Mouse (Mus musculus): ENCODE measurements at regions not wholly inside any gene's neighbourhood (a gene's known extent, or its start where the extent isn't known, plus 50 kb on each side); places are given as distances from the start of the nearest gene placed in this dataset.

DNA sequence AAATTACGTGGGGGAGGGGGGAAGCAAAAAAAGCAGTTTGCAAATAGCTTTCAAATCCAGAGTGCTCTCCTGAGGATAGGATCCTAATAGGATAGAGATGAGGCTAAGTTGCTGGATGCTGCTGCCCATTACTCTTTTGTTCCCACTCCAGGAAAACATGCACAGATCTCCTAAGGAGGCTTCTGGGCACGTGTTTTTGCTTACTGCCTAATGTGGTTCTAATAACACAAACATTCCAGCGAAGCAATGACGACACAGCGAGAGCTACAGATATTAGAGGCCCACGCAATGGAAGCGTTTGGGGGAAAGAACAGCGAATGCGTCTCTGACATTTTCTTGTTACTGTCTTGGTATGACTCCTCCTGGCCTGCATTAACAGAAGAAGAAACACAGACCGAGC, 179.0 kb upstream of the Gm765 start:
- no peak for TF ChIP-seq EP300 (IDR thresholded peaks at IDR 0.05)
- TF ChIP-seq CTCF (IDR thresholded peaks at IDR 0.05) = no peak
- ATAC-seq (no peak), DNase-seq (ENCODE audit: low spot score) (no peak)
- Histone ChIP-seq H3K9me3 (ENCODE audit: low read length) (no peaks in the 10 kb centered on the region), H3K4me1 (ENCODE audit: insufficient read depth, low read depth, low read length) (no peaks in the 10 kb centered on the region), H3K27ac (ENCODE audit: low read length) (no peak overlapping the region), H3K27me3 (replicated peaks; ENCODE audit: insufficient read depth, low read length) (no peaks in the 10 kb centered on the region), H3K9ac (replicated peaks; ENCODE audit: low read depth) (no peak overlapping the region), H3K36me3 (ENCODE audit: insufficient read depth, low read length) (no peaks in the 10 kb centered on the region), H3K4me3 (ENCODE audit: low read depth, low read length) (no peak overlapping the region), H3K4me2 (replicated peaks; ENCODE audit: low read depth, low read length) (no peak overlapping the region)
- 78% methylated on average over 10 of the region's 10 CpGs for WGBS

DNA sequence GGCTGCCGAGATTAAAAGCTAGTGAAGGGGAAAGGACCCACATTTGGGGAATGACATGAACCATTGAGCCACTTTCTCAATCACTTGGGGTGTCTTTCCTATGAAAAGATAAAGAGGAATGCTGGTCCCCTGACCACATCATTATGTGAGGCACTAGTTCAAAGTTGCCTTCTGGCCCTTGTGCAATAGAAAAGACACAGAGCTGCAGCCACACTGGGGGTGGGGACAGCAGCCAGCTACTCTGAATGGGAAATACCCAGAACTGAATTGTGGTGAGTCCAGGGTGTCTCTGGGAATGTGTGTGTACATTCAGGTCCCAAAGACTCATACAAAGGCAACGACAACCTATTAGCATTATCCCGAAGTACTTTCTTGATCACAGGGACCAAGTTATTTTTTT, 172.3 kb upstream of the Gm765 start:
- Histone ChIP-seq H3K9me3 (ENCODE audit: low read length) (no peaks in the 10 kb centered on the region), H3K4me3 (ENCODE audit: low read depth, low read length) (no peak overlapping the region), H3K36me3 (ENCODE audit: insufficient read depth, low read length) (no peaks in the 10 kb centered on the region), H3K9ac (replicated peaks; ENCODE audit: low read depth) (no peak overlapping the region), H3K27ac (ENCODE audit: low read length) (no peak overlapping the region), H3K27me3 (replicated peaks; ENCODE audit: insufficient read depth, low read length) (no peaks in the 10 kb centered on the region), H3K4me1 (ENCODE audit: insufficient read depth, low read depth, low read length) (no peaks in the 10 kb centered on the region), H3K4me2 (replicated peaks; ENCODE audit: low read depth, low read length) (no peak overlapping the region)
- TF ChIP-seq EP300 (IDR thresholded peaks at IDR 0.05) (no peak), CTCF (IDR thresholded peaks at IDR 0.05) (no peak)
- ATAC-seq (no peak), DNase-seq (ENCODE audit: low spot score) (no peak)
- 58% methylated on average over 3 of the region's 3 CpGs for WGBS

DNA sequence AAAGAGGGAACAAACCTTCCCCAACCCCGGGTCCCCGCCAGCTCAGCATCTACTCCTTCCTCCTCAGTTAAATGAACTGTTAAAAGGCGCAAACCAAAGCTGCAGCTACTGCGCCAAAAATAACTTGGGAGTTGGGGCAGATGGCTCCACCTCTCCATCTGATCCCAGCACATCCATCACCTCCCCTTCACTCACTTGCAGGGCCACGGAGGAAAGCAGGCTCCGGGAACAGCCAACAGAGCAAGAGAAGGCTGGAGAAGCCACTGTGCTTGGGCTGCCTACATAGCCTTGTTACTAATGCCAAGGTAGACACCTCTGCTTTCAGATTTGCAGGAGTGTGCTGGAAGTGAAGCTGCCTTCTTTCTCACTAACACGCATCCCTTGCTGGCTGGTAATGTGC, 171.8 kb upstream of the Gm765 start:
- DNase-seq (ENCODE audit: low spot score) (peak; percentile 11), ATAC-seq (peak; percentile 26; the same call in 1 of the 2 replicates)
- no peak overlapping the region for H3K27ac ChIP-seq (ENCODE audit: low read length)
- 32% methylated on average over 7 of the region's 7 CpGs for WGBS
- no peak overlapping the region for H3K9ac ChIP-seq (replicated peaks; ENCODE audit: low read depth)
- H3K4me3 ChIP-seq (ENCODE audit: low read depth, low read length) = no peak overlapping the region
- no peaks in the 10 kb centered on the region for H3K27me3 ChIP-seq (replicated peaks; ENCODE audit: insufficient read depth, low read length)
- H3K9me3 ChIP-seq (ENCODE audit: low read length) = no peaks in the 10 kb centered on the region
- H3K36me3 ChIP-seq (ENCODE audit: insufficient read depth, low read length) = no peaks in the 10 kb centered on the region
- H3K4me1 ChIP-seq (ENCODE audit: insufficient read depth, low read depth, low read length) = no peaks in the 10 kb centered on the region
- TF ChIP-seq EP300 (IDR thresholded peaks at IDR 0.05) (no peak), CTCF (IDR thresholded peaks at IDR 0.05) (no peak)
- H3K4me2 ChIP-seq (replicated peaks; ENCODE audit: low read depth, low read length) = 0 out of 2 replicates have a peak overlapping the region, but pooled peaks have one; percentile 8

DNA sequence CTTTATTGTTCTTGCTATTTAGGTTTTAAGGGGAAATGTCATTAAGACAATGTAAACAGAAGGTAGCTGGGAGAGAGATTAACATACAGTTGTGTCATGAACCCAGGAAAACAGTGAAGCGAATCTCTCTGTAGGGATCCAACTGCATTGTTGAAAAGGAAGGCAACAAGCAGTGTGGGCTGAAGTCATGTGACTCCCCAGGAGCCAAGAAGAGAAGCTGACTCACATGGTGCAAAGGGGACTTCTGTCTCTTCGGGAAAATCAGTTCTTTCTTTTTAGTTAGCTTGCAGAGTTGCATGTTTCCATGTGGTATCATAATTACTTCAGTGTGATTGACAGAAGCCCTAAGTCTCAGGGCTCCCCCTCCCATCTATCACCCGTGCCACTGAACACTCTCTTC, 170.7 kb upstream of the Gm765 start:
- ATAC-seq (no peak), DNase-seq (ENCODE audit: low spot score) (no peak)
- Histone ChIP-seq H3K9me3 (ENCODE audit: low read length) (no peaks in the 10 kb centered on the region), H3K27me3 (replicated peaks; ENCODE audit: insufficient read depth, low read length) (no peaks in the 10 kb centered on the region), H3K27ac (ENCODE audit: low read length) (no peak overlapping the region), H3K4me2 (replicated peaks; ENCODE audit: low read depth, low read length) (no peak overlapping the region), H3K4me1 (ENCODE audit: insufficient read depth, low read depth, low read length) (no peaks in the 10 kb centered on the region), H3K36me3 (ENCODE audit: insufficient read depth, low read length) (no peaks in the 10 kb centered on the region), H3K4me3 (ENCODE audit: low read depth, low read length) (no peak overlapping the region), H3K9ac (replicated peaks; ENCODE audit: low read depth) (no peak overlapping the region)
- 31% methylated on average over 3 of the region's 3 CpGs for WGBS
- TF ChIP-seq EP300 (IDR thresholded peaks at IDR 0.05) (no peak), CTCF (IDR thresholded peaks at IDR 0.05) (no peak)

DNA sequence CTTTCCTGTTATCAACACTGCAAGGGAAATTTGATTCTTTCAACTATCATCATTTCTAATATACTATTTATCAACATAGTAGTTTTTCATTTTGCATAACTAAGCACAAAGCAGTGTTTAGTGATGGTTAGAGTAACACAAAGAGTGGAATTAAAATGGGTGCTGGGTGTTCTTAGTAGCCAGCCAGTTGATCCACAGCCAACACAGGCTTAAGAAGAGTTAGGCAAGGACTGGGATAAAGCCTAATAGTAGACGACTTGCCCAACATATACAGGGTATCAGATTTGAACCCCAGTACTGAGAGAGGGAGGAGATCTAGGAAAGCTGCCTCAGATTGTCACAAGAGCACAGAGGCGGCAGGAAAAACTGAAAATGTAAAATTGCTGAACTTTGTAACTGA, 160.2 kb upstream of the Gm765 start:
- Histone ChIP-seq H3K36me3 (ENCODE audit: insufficient read depth, low read length) (no peaks in the 10 kb centered on the region), H3K9me3 (ENCODE audit: low read length) (no peaks in the 10 kb centered on the region), H3K4me1 (ENCODE audit: insufficient read depth, low read depth, low read length) (no peaks in the 10 kb centered on the region), H3K27me3 (replicated peaks; ENCODE audit: insufficient read depth, low read length) (no peaks in the 10 kb centered on the region), H3K4me3 (ENCODE audit: low read depth, low read length) (no peak overlapping the region), H3K4me2 (replicated peaks; ENCODE audit: low read depth, low read length) (no peak overlapping the region), H3K27ac (ENCODE audit: low read length) (no peak overlapping the region), H3K9ac (replicated peaks; ENCODE audit: low read depth) (no peak overlapping the region)
- 67% methylated on average over 2 of the region's 2 CpGs for WGBS
- TF ChIP-seq EP300 (IDR thresholded peaks at IDR 0.05) (no peak), CTCF (IDR thresholded peaks at IDR 0.05) (no peak)
- DNase-seq (ENCODE audit: low spot score) = no peak
- ATAC-seq = no peak

DNA sequence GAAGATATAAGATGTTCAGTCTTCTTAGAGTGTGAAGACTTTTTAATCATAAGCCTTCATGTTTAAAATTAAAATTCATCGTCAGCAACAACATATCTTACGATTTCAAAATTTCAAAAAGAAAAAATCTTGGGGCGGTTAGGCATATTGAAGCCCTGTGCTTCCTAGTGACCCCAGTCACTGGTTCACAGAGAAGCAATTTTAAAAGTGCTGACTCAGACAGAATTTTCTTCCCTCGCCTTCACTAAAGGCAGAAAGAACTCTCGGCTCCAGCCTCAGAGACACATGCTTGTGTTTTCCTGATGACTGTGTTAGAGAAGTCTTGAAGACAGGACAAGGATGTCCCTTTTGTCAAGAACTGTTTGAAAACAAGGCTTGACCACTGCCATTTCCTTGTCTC, 157.2 kb upstream of the Gm765 start:
- WGBS = 70% methylated on average over 5 of the region's 5 CpGs
- no peaks in the 10 kb centered on the region for H3K36me3 ChIP-seq (ENCODE audit: insufficient read depth, low read length)
- no peaks in the 10 kb centered on the region for H3K9me3 ChIP-seq (ENCODE audit: low read length)
- no peak for TF ChIP-seq CTCF (IDR thresholded peaks at IDR 0.05)
- no peak for DNase-seq (ENCODE audit: low spot score)
- H3K27me3 ChIP-seq (replicated peaks; ENCODE audit: insufficient read depth, low read length) = no peaks in the 10 kb centered on the region
- no peak overlapping the region for H3K27ac ChIP-seq (ENCODE audit: low read length)
- no peak overlapping the region for H3K9ac ChIP-seq (replicated peaks; ENCODE audit: low read depth)
- no peak for ATAC-seq
- no peaks in the 10 kb centered on the region for H3K4me1 ChIP-seq (ENCODE audit: insufficient read depth, low read depth, low read length)
- H3K4me2 ChIP-seq (replicated peaks; ENCODE audit: low read depth, low read length) = no peak overlapping the region
- no peak overlapping the region for H3K4me3 ChIP-seq (ENCODE audit: low read depth, low read length)

DNA sequence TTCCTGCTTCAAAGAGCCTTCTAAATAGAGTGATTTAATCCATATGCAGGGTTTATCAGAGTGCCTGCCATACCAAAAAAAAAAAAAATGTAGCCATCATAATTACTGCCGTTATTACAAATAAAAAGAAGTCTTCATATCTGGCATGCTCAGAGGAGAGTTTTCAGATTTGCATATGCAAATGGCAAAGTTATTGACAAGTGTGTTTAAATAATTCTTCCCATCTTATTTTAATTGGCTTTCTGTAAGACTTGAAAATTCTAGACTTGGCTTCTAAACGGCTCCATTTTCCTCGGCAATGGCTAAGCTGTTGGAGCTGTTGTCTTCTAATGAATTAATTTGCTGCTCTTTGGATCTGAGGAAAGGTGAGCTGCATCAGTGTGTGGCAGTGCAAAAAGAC, 144.1 kb upstream of the Gm765 start:
- DNase-seq (ENCODE audit: low spot score) (no peak), ATAC-seq (no peak)
- WGBS = 87% methylated on average over 3 of the region's 3 CpGs
- H3K27me3 ChIP-seq (replicated peaks; ENCODE audit: insufficient read depth, low read length) = no peaks in the 10 kb centered on the region
- H3K36me3 ChIP-seq (ENCODE audit: insufficient read depth, low read length) = no peaks in the 10 kb centered on the region
- H3K4me2 ChIP-seq (replicated peaks; ENCODE audit: low read depth, low read length) = no peak overlapping the region
- H3K27ac ChIP-seq (ENCODE audit: low read length) = no peak overlapping the region
- no peak overlapping the region for H3K9ac ChIP-seq (replicated peaks; ENCODE audit: low read depth)
- H3K4me3 ChIP-seq (ENCODE audit: low read depth, low read length) = no peak overlapping the region
- TF ChIP-seq EP300 (IDR thresholded peaks at IDR 0.05) (no peak), CTCF (IDR thresholded peaks at IDR 0.05) (no peak)
- H3K4me1 ChIP-seq (ENCODE audit: insufficient read depth, low read depth, low read length) = no peaks in the 10 kb centered on the region
- no peaks in the 10 kb centered on the region for H3K9me3 ChIP-seq (ENCODE audit: low read length)

Measured in lung, postnatal 0 days (tissue).